Mouse (Mus musculus): ENCODE measurements around the gene Abcg8. TPM values are rescaled to one million over a fixed set of nuclear protein-coding genes. Genes with fewer than 3 reads are reported as not detected.

Abcg8 gene
- polyA plus RNA-seq, 1 experiment from 2014 or later = 0.13 TPM

GRCm38 (mm10) chr17:84688834-84689233 is 12.7 kb downstream of the Abcg8 start:
- Histone ChIP-seq H3K36me3 (ENCODE audit: control insufficient read depth, insufficient read depth, low read length) (no peaks in the 10 kb centered on the region), H3K4me3 (ENCODE audit: low read depth, low read length) (no peak overlapping the region), H3K9me3 (ENCODE audit: control insufficient read depth, low read length) (no peaks in the 10 kb centered on the region), H3K4me2 (replicated peaks; ENCODE audit: low read depth) (no peak overlapping the region), H3K9ac (ENCODE audit: low read length) (no peak overlapping the region), H3K4me1 (replicated peaks; ENCODE audit: control insufficient read depth, insufficient read depth) (no peaks in the 10 kb centered on the region), H3K27me3 (ENCODE audit: control insufficient read depth, insufficient read depth, low read length) (no peaks in the 10 kb centered on the region), H3K27ac (replicated peaks) (no peak overlapping the region)
- TF ChIP-seq CTCF (IDR thresholded peaks at IDR 0.05; ENCODE audit: low read depth) = no peak
- no peak for TF ChIP-seq EP300 (optimal IDR thresholded peaks at IDR 0.05)
- DNase-seq (ENCODE audit: low spot score) (no peak), ATAC-seq (ENCODE audit: low FRiP score, low TSS enrichment) (no peak)
- WGBS = 83% methylated on average over 11 of the region's 11 CpGs

DNA sequence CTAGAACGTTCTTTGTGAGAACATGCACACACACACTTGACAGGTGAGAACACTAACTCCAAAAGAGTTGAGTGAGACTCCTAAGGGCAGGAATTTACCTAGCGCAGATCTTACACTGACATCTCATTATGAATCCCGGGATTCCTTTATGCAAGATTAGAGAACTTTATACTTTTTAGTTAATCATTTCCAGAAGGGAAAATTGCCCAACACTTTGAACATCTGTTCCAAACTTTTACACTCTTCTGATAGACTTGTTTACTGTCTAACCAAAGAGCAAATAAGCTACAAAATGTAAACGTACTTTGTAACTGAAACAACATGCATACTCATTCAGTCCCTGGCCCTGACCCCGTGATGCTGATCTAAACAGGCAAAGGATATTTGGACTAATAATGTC is 13.2 kb downstream of the Abcg8 start:
- Histone ChIP-seq H3K4me3 (ENCODE audit: low read depth, low read length) (no peak overlapping the region), H3K27ac (replicated peaks) (no peak overlapping the region), H3K27me3 (ENCODE audit: control insufficient read depth, insufficient read depth, low read length) (no peaks in the 10 kb centered on the region), H3K9me3 (ENCODE audit: control insufficient read depth, low read length) (no peaks in the 10 kb centered on the region), H3K9ac (ENCODE audit: low read length) (no peak overlapping the region), H3K36me3 (ENCODE audit: control insufficient read depth, insufficient read depth, low read length) (no peaks in the 10 kb centered on the region), H3K4me2 (replicated peaks; ENCODE audit: low read depth) (no peak overlapping the region), H3K4me1 (replicated peaks; ENCODE audit: control insufficient read depth, insufficient read depth) (no peaks in the 10 kb centered on the region)
- no peak for ATAC-seq (ENCODE audit: low FRiP score, low TSS enrichment)
- 35% methylated on average over 5 of the region's 5 CpGs for WGBS
- no peak for TF ChIP-seq EP300 (optimal IDR thresholded peaks at IDR 0.05)
- no peak for TF ChIP-seq CTCF (IDR thresholded peaks at IDR 0.05; ENCODE audit: low read depth)
- no peak for DNase-seq (ENCODE audit: low spot score)

DNA sequence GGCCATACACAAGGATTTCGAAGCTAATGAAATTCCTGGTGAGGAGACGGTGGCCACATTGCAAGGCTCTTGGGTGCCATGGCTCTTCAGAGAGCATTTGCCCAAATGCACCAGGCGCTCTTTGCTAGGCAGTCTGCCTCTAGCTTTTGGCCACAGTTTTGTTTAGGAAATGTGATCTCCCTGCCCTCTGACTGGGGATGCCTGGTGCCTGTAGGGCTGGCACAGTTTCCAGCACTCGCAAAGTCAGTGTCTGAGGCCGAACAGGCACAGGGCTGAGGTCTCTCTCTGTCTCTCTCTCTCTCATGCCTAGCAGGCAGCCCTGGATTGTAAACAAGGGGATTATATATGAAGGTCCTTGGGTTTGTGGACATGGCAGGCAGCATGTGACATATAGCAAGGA is 14.0 kb downstream of the Abcg8 start:
- no peak for DNase-seq (ENCODE audit: low spot score)
- Histone ChIP-seq H3K4me1 (replicated peaks; ENCODE audit: control insufficient read depth, insufficient read depth) (no peaks in the 10 kb centered on the region), H3K4me2 (replicated peaks; ENCODE audit: low read depth) (no peak overlapping the region), H3K27me3 (ENCODE audit: control insufficient read depth, insufficient read depth, low read length) (no peaks in the 10 kb centered on the region), H3K36me3 (ENCODE audit: control insufficient read depth, insufficient read depth, low read length) (no peaks in the 10 kb centered on the region), H3K4me3 (ENCODE audit: low read depth, low read length) (no peak overlapping the region), H3K9ac (ENCODE audit: low read length) (no peak overlapping the region), H3K27ac (replicated peaks) (no peak overlapping the region), H3K9me3 (ENCODE audit: control insufficient read depth, low read length) (no peaks in the 10 kb centered on the region)
- 58% methylated on average over 5 of the region's 5 CpGs for WGBS
- ATAC-seq (ENCODE audit: low FRiP score, low TSS enrichment) = no peak
- TF ChIP-seq CTCF (IDR thresholded peaks at IDR 0.05; ENCODE audit: low read depth) (no peak), EP300 (optimal IDR thresholded peaks at IDR 0.05) (no peak)

GRCm38 (mm10) chr17:84693741-84694140 is 17.6 kb downstream of the Abcg8 start:
- no peak overlapping the region for H3K9ac ChIP-seq (ENCODE audit: low read length)
- H3K27me3 ChIP-seq (ENCODE audit: control insufficient read depth, insufficient read depth, low read length) = no peaks in the 10 kb centered on the region
- no peaks in the 10 kb centered on the region for H3K4me1 ChIP-seq (replicated peaks; ENCODE audit: control insufficient read depth, insufficient read depth)

DNA sequence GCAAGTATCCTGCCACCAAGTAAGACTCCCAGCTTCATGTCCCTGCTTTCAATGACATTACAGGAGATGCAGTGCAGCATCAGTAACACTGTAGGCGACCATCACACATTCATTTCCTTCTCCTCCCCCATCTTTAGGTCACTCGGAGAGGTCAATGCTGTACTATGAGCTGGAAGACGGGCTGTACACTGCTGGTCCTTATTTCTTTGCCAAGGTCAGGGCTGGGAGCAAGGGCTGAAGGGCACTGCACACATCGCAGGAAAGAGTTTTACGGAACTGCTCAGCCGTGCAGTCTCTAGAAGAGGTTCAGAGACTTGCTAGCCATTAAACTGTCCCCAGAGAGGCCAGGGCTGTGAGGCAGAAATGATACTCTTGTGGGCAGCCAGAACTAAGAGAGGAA is 20.4 kb downstream of the Abcg8 start:
- no peaks in the 10 kb centered on the region for H3K36me3 ChIP-seq (ENCODE audit: control insufficient read depth, insufficient read depth, low read length)
- TF ChIP-seq EP300 (optimal IDR thresholded peaks at IDR 0.05) = no peak
- no peak overlapping the region for H3K4me3 ChIP-seq (ENCODE audit: low read depth, low read length)
- H3K4me1 ChIP-seq (replicated peaks; ENCODE audit: control insufficient read depth, insufficient read depth) = no peaks in the 10 kb centered on the region
- DNase-seq (ENCODE audit: low spot score) = no peak
- no peaks in the 10 kb centered on the region for H3K27me3 ChIP-seq (ENCODE audit: control insufficient read depth, insufficient read depth, low read length)
- no peak for ATAC-seq (ENCODE audit: low FRiP score, low TSS enrichment)
- H3K9ac ChIP-seq (ENCODE audit: low read length) = no peak overlapping the region
- H3K9me3 ChIP-seq (ENCODE audit: control insufficient read depth, low read length) = no peaks in the 10 kb centered on the region
- WGBS = 69% methylated on average over 6 of the region's 6 CpGs
- H3K4me2 ChIP-seq (replicated peaks; ENCODE audit: low read depth) = no peak overlapping the region
- no peak overlapping the region for H3K27ac ChIP-seq (replicated peaks)

More at GRCm38 (mm10) chr17:84693741-84694140, 17.6 kb downstream of the Abcg8 start:
- no peak for DNase-seq (ENCODE audit: low spot score)
- H3K9me3 ChIP-seq (ENCODE audit: control insufficient read depth, low read length) = no peaks in the 10 kb centered on the region
- no peak overlapping the region for H3K27ac ChIP-seq (replicated peaks)
- no peak for ATAC-seq (ENCODE audit: low FRiP score, low TSS enrichment)
- H3K4me2 ChIP-seq (replicated peaks; ENCODE audit: low read depth) = no peak overlapping the region
- 73% methylated on average over 2 of the region's 2 CpGs for WGBS
- no peak for TF ChIP-seq EP300 (optimal IDR thresholded peaks at IDR 0.05)
- no peak for TF ChIP-seq CTCF (IDR thresholded peaks at IDR 0.05; ENCODE audit: low read depth)
- H3K36me3 ChIP-seq (ENCODE audit: control insufficient read depth, insufficient read depth, low read length) = no peaks in the 10 kb centered on the region
- H3K4me3 ChIP-seq (ENCODE audit: low read depth, low read length) = no peak overlapping the region

- 27% methylated on average over 5 of the region's 5 CpGs for WGBS
Observed at GRCm38 (mm10) chr17:84698727-84699126, 22.6 kb downstream of the Abcg8 start.

More at GRCm38 (mm10) chr17:84698727-84699126, 22.6 kb downstream of the Abcg8 start:
- H3K27me3 ChIP-seq (ENCODE audit: control insufficient read depth, insufficient read depth, low read length) = no peaks in the 10 kb centered on the region
- H3K4me2 ChIP-seq (replicated peaks; ENCODE audit: low read depth) = no peak overlapping the region
- no peak overlapping the region for H3K27ac ChIP-seq (replicated peaks)
- peak; percentile 60 for DNase-seq (ENCODE audit: low spot score)
- TF ChIP-seq CTCF (IDR thresholded peaks at IDR 0.05; ENCODE audit: low read depth) = peak; percentile 95
- TF ChIP-seq EP300 (optimal IDR thresholded peaks at IDR 0.05) = no peak
- H3K4me1 ChIP-seq (replicated peaks; ENCODE audit: control insufficient read depth, insufficient read depth) = no peaks in the 10 kb centered on the region
- H3K36me3 ChIP-seq (ENCODE audit: control insufficient read depth, insufficient read depth, low read length) = no peaks in the 10 kb centered on the region
- no peak overlapping the region for H3K4me3 ChIP-seq (ENCODE audit: low read depth, low read length)
- no peak overlapping the region for H3K9ac ChIP-seq (ENCODE audit: low read length)
- H3K9me3 ChIP-seq (ENCODE audit: control insufficient read depth, low read length) = no peaks in the 10 kb centered on the region
- ATAC-seq (ENCODE audit: low FRiP score, low TSS enrichment) = peak; percentile 30; the same call in 1 of the 2 replicates

Data from stomach, postnatal 0 days (tissue).